In the genomic region with DNA sequence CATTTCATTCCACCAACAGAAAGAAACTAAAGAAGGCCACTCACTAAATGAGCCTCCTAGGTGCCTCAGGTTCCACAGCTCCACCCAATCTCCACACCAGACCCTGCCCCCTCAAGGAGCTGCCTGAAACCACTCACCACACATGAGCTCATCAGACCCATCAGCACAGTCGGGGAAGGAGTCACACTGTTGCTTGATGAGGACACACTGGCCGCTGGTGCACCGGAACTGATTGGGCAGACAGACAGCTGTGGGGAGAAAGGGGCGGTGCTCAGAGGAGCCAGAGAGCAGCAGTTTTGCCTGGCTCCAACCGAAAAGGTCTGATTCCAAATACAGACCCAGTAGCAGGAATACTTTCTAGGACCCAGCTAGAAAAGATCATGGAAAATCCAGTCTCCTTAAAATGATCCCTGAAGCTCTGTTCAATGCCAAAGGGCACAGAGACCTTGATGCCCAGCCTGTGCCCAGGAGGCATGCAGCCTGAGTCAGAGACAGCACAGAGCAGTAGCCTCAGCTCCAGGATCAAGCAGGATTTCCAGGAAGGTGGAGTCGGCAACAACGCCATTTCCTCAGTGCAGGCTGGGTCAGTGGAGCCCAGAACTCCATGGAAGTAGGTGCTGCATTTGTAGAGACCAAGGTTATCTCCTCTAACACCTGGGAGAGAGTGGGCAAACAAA, we compare ENCODE assay signal across 21 mouse cellular contexts.
"Had no signal": no experiment of that assay in that cellular context is flagged by ENCODE, and none has a peak within 500 bp of the region (broad histone marks: within the 10 kb centered on the region; RNA-seq: fewer than 3 reads in every experiment).

No protein-coding gene starts in this region.

- H3K4me2 ChIP-seq: limb, embryonic 12.5 days; limb, embryonic 15.5 days; liver, embryonic 11.5 days; lung, embryonic 14.5 days; midbrain, embryonic 12.5 days; midbrain, embryonic 15.5 days; neural tube, embryonic 13.5 days; stomach, embryonic 15.5 days had no signal

- H3K9ac ChIP-seq: limb, embryonic 12.5 days; limb, embryonic 15.5 days; liver, embryonic 14.5 days; liver, postnatal 0 days; lung, embryonic 14.5 days; midbrain, embryonic 12.5 days; midbrain, embryonic 15.5 days; neural tube, embryonic 13.5 days; stomach, embryonic 15.5 days had no signal

- H3K36me3 ChIP-seq: midbrain, embryonic 15.5 days had no signal

- H3K27ac ChIP-seq: limb, embryonic 12.5 days; limb, embryonic 15.5 days; liver, embryonic 14.5 days; macrophage; midbrain, embryonic 12.5 days; midbrain, embryonic 15.5 days; neural tube, embryonic 13.5 days; stomach, embryonic 15.5 days had no signal

- ATAC-seq: liver, postnatal 0 days; lung, postnatal 0 days; midbrain, embryonic 15.5 days had no signal

- H3K27me3 ChIP-seq: limb, embryonic 12.5 days; limb, embryonic 15.5 days; midbrain, embryonic 12.5 days; midbrain, embryonic 15.5 days; neural tube, embryonic 13.5 days; stomach, embryonic 15.5 days had no signal

- H3K4me3 ChIP-seq: limb, embryonic 12.5 days; limb, embryonic 15.5 days; midbrain, embryonic 12.5 days; midbrain, embryonic 15.5 days; myocyte; neural tube, embryonic 13.5 days; stomach, embryonic 15.5 days had no signal

- H3K4me1 ChIP-seq: limb, embryonic 12.5 days; limb, embryonic 15.5 days; midbrain, embryonic 12.5 days; midbrain, embryonic 15.5 days; neural tube, embryonic 13.5 days; stomach, embryonic 15.5 days had no signal

- H3K9me3 ChIP-seq: limb, embryonic 12.5 days; limb, embryonic 15.5 days; midbrain, embryonic 12.5 days; midbrain, embryonic 15.5 days; neural tube, embryonic 13.5 days; stomach, embryonic 15.5 days had no signal

- DNase-seq: kidney, adult 2 months; kidney, postnatal 10 days; kidney, postnatal 36 days; left cerebral cortex, postnatal 4 days; liver, postnatal 0 days; lung, embryonic 14.5 days; retina, postnatal 1 day; right cerebral cortex, postnatal 25 days; spleen, adult 18-20 months; thymus, postnatal 25 days had no signal
